Mouse (Mus musculus) forebrain, embryonic 11.5 days (tissue): ENCODE results near the gene Nr1h4. TPM values are rescaled to one million over a fixed set of nuclear protein-coding genes. Genes with fewer than 3 reads are reported as not detected.

Experiments
- ATAC-seq: fragments of 200-750 bp; cut with Nextera tagmentation; replicated peaks from 2 replicates; pipeline ENCODE4 v1.8.0; 2017; ENCODE audit warnings: moderate TSS enrichment; ENCODE audit not compliant: low FRiP score
- DNase-seq: peaks from one replicate; pipeline ENCODE4 v3.0.0-alpha.2; 2017; ENCODE audit warnings: low spot score
- H3K27ac ChIP-seq: fragments of 300-500 bp; sonication (generic); 2 replicates; pipeline ENCODE4 v1.5.1; 2014; ENCODE audit warnings: low read depth, low read length
- H3K27me3 ChIP-seq: fragments of 300-500 bp; sonication (generic); 2 replicates; pipeline ENCODE4 v1.6.1; 2014; ENCODE audit warnings: mild to moderate bottlenecking, low read length, mixed read lengths; ENCODE audit not compliant: control insufficient read depth, insufficient read depth
- H3K36me3 ChIP-seq: fragments of 300-500 bp; sonication (generic); 2 replicates; pipeline ENCODE4 v1.6.1; 2014; ENCODE audit warnings: mild to moderate bottlenecking, low read length, moderate library complexity, mixed read lengths; ENCODE audit not compliant: control insufficient read depth, insufficient read depth
- H3K4me1 ChIP-seq: fragments of 300-500 bp; sonication (generic); replicated peaks from 2 replicates; pipeline ENCODE4 v1.6.1; 2014; ENCODE audit warnings: low read length, mixed read lengths; ENCODE audit not compliant: control insufficient read depth, insufficient read depth
- H3K4me2 ChIP-seq: fragments of 300-500 bp; sonication (generic); 2 replicates; pipeline ENCODE4 v1.6.1; 2014; ENCODE audit warnings: low read depth, mild to moderate bottlenecking, low read length, moderate library complexity, mixed read lengths; ENCODE audit not compliant: severe bottlenecking
- H3K4me3 ChIP-seq: fragments of 300-500 bp; sonication (generic); 2 replicates; pipeline ENCODE4 v1.5.1; 2014; ENCODE audit warnings: low read depth, low read length
- H3K9ac ChIP-seq: fragments of 300-500 bp; sonication (generic); 2 replicates; pipeline ENCODE4 v1.6.1; 2014; ENCODE audit warnings: low read length
- H3K9me3 ChIP-seq: fragments of 300-500 bp; sonication (generic); 2 replicates; pipeline ENCODE4 v1.6.1; 2016; ENCODE audit warnings: low read length, mixed read lengths; ENCODE audit not compliant: control insufficient read depth
- WGBS: fragments of 180-500 bp; shearing (Covaris S2); extraction: QIAGEN DNeasy Blood & Tissue Kit; methylation state at CpG from one replicate; pipeline ENCODE4 v1.1.7; 2014; 5-methylcytosine and 5-hydroxymethylcytosine counted together
- polyA plus RNA-seq: library from polyadenylated mRNA; unstranded; fragments of >200 nt; fragmentation: Nextera tagmentation; extraction: Ambion mirVana; gene quantifications from 2 replicates; pipeline ENCODE4 v1.2.1, GENCODE M21; 2014

The Nr1h4 gene
- polyA plus RNA-seq, 1 experiment from 2014 or later = not detected

- Histone ChIP-seq H3K36me3 (no peaks in the 10 kb centered on the region), H3K27me3 (peaks cover 15% of the 10 kb centered on the region)
Measured at GRCm38 (mm10) chr10:89430751-89431150, 102.6 kb downstream of the Nr1h4 start.

GRCm38 (mm10) chr10:89424800-89425393 lies 108.5 kb downstream of the Nr1h4 start:
- Histone ChIP-seq H3K27me3 (no peaks in the 10 kb centered on the region), H3K4me1 (no peaks in the 10 kb centered on the region), H3K4me3 (no peak overlapping the region), H3K36me3 (no peaks in the 10 kb centered on the region; the same call in 1 of the 2 replicates), H3K27ac (no peak overlapping the region), H3K4me2 (no peak overlapping the region), H3K9ac (no peak overlapping the region), H3K9me3 (no peaks in the 10 kb centered on the region)
- DNase-seq (no peak), ATAC-seq (no peak)
- 88% methylated on average over 11 of the region's 11 CpGs for WGBS

More at GRCm38 (mm10) chr10:89430751-89431150, 102.6 kb downstream of the Nr1h4 start:
- no peak for DNase-seq
- peaks cover 7% of the 10 kb centered on the region; the same call in 1 of the 2 replicates for H3K4me1 ChIP-seq
- H3K4me3 ChIP-seq = no peak overlapping the region
- H3K9me3 ChIP-seq = no peaks in the 10 kb centered on the region
- WGBS = 91% methylated on average over 7 of the region's 7 CpGs
- ATAC-seq = no peak
- H3K4me2 ChIP-seq = no peak overlapping the region
- no peak overlapping the region for H3K27ac ChIP-seq
- no peak overlapping the region for H3K9ac ChIP-seq

DNA sequence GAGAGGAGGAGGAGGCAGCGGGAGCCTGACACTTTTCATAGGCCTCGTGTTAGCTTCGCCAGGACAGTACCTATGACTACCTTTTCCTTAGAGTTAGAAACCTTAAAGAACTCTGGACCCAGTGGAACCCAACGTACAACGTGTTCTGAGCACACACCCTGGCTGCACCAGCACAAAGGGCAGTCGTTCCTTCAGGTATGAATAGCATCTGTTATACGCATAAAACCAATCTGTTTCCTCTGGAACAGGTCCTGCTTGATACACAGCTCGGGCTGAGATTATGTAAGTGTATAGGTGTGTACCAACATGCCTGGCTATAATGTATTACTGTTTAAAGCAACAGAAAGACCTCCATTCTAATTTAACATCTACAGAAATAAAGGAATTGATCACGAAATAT lies 109.2 kb downstream of the Nr1h4 start:
- Histone ChIP-seq H3K4me1 (no peaks in the 10 kb centered on the region), H3K4me3 (no peak overlapping the region), H3K27ac (no peak overlapping the region), H3K36me3 (no peaks in the 10 kb centered on the region; the same call in 1 of the 2 replicates), H3K9ac (no peak overlapping the region), H3K27me3 (no peaks in the 10 kb centered on the region), H3K4me2 (no peak overlapping the region), H3K9me3 (no peaks in the 10 kb centered on the region)
- DNase-seq = no peak
- no peak for ATAC-seq
- 94% methylated on average over 9 of the region's 9 CpGs for WGBS

DNA sequence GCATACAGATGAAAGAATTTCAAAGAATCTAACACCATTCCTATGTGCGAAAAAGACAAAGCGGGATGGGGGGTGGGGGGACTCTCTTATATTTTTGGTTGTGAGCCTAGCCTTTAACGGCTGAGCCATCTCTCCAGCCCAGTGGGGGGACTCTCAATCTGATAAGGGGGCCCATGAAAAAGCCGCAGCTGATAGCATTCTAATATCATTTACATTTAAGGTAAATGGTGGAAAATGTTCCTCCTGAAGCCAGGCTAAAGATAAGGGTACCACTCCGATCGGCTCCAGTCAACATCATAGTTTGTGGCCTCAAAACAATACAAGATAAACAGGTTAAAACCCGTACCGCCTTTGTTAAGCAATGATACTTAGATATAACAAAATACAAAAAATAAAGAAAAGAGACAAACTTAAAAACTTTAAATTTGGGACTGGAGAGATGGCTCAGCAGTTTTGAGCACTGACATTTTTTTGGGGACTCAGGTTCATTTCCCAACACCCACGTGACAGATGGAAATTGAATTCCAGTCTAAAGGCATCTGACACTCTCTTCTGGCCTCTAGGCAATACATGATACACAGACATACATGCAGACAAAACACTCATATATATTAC lies 110.1 kb downstream of the Nr1h4 start:
- Histone ChIP-seq H3K9ac (no peak overlapping the region), H3K4me1 (no peaks in the 10 kb centered on the region), H3K9me3 (no peaks in the 10 kb centered on the region), H3K4me2 (no peak overlapping the region), H3K27ac (no peak overlapping the region), H3K4me3 (no peak overlapping the region), H3K36me3 (no peaks in the 10 kb centered on the region; the same call in 1 of the 2 replicates), H3K27me3 (no peaks in the 10 kb centered on the region)
- WGBS = 93% methylated on average over 9 of the region's 9 CpGs
- ATAC-seq (no peak), DNase-seq (no peak)

DNA sequence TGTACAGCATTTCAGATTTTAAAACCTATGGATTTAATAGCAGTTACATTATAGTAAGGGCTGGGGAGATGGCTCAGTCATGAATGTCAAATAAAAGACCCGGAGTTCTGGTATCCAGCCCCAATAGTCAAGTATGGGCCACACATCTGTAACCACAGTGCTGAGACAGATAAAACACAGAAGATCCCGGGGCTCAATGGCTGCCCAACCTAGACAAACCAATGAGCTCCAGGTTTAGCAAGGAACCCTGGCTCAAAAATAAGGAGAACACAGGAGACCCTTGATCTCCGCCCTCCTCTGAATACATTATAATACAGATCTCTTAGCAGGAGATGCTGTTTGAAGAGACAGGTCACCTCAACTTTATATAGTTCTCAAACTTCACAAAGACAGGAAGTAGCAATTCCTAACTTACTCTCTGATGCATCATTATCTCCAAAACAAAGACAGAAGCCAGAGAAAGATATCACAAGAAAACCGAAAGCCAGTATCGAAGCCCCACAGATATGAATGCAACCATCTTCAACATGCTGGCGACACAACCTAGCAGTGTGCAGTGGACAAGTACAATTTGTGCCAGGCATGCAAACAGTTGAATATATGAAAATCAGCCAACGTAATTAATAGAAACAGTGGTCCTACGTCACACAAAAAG lies 110.8 kb downstream of the Nr1h4 start:
- Histone ChIP-seq H3K27me3 (no peaks in the 10 kb centered on the region), H3K27ac (no peak overlapping the region), H3K4me1 (no peaks in the 10 kb centered on the region), H3K4me3 (no peak overlapping the region), H3K36me3 (no peaks in the 10 kb centered on the region; the same call in 1 of the 2 replicates), H3K9me3 (no peaks in the 10 kb centered on the region), H3K4me2 (no peak overlapping the region), H3K9ac (no peak overlapping the region)
- no peak for ATAC-seq
- DNase-seq = no peak
- WGBS = 94% methylated on average over 8 of the region's 8 CpGs

DNA sequence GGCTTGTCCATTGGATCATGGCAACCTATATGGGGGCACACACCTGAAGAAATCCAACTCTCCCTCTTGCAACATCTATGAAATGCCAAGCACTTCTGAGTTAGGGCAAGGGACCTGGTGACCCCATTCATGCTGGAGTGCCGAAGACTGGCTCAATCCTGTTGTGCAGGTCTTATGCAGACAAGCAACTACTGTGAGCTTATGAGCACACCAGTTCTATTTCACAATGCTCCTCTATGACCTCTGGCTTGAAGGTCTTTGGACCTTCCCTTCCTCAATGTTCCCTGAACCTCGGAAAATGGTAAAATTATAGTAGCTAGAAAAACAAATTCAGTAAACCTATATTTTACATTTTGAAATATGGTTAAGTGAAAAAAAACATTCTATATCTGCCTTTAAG lies 115.4 kb downstream of the Nr1h4 start:
- no peaks in the 10 kb centered on the region for H3K27me3 ChIP-seq
- WGBS = 91% methylated on average over 2 of the region's 2 CpGs
- H3K36me3 ChIP-seq = peaks cover 5% of the 10 kb centered on the region
- no peaks in the 10 kb centered on the region for H3K9me3 ChIP-seq
- no peak overlapping the region for H3K9ac ChIP-seq
- H3K4me2 ChIP-seq = no peak overlapping the region
- no peak for ATAC-seq
- no peak overlapping the region for H3K27ac ChIP-seq
- H3K4me3 ChIP-seq = no peak overlapping the region
- DNase-seq = no peak
- no peaks in the 10 kb centered on the region for H3K4me1 ChIP-seq

GRCm38 (mm10) chr10:89415478-89415877 lies 117.9 kb downstream of the Nr1h4 start:
- H3K4me1 ChIP-seq = no peaks in the 10 kb centered on the region
- DNase-seq (no peak), ATAC-seq (no peak)
- no peak overlapping the region for H3K4me3 ChIP-seq
- no peaks in the 10 kb centered on the region for H3K9me3 ChIP-seq
- H3K27me3 ChIP-seq = no peaks in the 10 kb centered on the region
- peaks cover 5% of the 10 kb centered on the region for H3K36me3 ChIP-seq
- 78% methylated on average over 3 of the region's 3 CpGs for WGBS
- H3K9ac ChIP-seq = no peak overlapping the region
- H3K4me2 ChIP-seq = no peak overlapping the region
- H3K27ac ChIP-seq = no peak overlapping the region

- Histone ChIP-seq H3K4me1 (no peaks in the 10 kb centered on the region), H3K36me3 (no peaks in the 10 kb centered on the region), H3K9ac (no peak overlapping the region), H3K9me3 (no peaks in the 10 kb centered on the region), H3K4me3 (no peak overlapping the region), H3K27ac (no peak overlapping the region), H3K27me3 (no peaks in the 10 kb centered on the region), H3K4me2 (no peak overlapping the region)
- no peak for ATAC-seq
- DNase-seq = no peak
- 59% methylated on average over 1 of the region's 1 CpGs for WGBS
Measured at GRCm38 (mm10) chr10:89407551-89407950, 125.8 kb downstream of the Nr1h4 start.
